Mouse (Mus musculus) NIH3T3 (cell line): ENCODE measurements at regions not wholly inside any gene's neighbourhood (a gene's known extent, or its start where the extent isn't known, plus 50 kb on each side); places are given as distances from the start of the nearest gene placed in this dataset.

Source experiments
- DNase-seq: peaks from one replicate; pipeline ENCODE4 v3.0.0-alpha.2; 2012; ENCODE audit warnings: low read depth

DNA sequence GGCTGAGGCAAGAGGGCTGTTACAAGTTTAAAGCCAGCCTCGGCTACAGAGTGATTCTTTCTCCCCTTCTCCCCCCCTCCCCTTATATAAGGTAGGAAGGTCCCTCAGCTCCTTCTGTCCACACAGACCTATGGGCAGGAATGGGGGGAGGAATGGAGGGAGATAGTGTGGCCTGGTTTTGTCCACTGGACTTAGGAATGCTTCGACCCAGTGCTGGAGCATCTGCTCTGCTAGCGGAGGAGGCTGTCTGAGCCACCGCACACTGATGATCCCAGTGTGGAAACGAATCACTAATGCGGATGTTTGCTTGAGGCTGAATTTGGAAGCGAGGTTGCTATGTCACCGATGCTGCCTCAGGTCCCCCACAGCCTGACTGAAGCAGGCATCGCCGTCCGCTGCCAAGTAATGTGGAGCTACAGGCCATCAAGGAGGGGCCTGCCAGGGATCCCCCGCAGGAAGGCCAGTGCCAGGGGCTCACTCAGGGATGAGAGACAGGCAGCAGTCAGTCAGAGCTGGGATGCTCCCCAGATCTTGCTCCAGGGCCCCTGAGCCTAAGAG is 67.1 kb upstream of the Ctnnb1 start:
- no peak for DNase-seq

DNA sequence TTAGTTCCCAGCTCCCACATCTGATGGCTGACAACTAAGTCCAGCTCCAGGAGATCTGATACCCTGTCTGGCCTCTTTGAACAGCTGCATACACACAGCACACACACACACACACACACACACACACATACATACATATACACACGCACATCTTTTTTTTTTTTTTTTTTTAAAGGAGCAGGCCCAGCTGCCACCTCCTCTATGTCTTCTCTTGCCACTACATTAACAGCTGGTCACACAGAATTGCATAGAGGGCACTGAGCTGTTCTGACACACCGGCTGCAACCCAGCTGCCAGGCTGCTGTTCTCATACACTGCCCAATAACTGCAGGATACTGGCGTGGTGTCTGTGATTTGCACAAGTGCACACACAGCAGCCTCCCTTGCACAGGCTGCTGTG is 64.6 kb upstream of the Ctnnb1 start:
- no peak for DNase-seq

DNA sequence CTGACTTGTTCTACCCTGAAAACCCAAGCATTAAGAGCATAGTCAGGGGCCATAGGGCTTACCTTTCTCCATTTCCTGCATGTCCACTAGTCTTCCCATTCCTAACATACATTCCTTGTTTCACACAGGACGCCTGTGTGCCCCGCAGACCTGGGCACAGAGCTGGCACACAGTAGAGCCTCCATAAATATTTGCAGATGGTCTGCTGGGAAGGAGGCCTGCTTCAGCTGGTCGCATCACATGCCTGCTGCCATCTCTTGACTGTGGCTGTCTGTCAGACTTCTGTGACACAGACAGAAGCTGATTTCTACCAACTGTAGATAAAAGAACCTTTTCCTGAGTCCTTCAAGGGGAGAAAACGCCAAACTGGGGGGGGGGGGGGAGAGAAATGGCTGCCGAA is 62.8 kb upstream of the Ctnnb1 start:
- peak; percentile 7 for DNase-seq

DNA sequence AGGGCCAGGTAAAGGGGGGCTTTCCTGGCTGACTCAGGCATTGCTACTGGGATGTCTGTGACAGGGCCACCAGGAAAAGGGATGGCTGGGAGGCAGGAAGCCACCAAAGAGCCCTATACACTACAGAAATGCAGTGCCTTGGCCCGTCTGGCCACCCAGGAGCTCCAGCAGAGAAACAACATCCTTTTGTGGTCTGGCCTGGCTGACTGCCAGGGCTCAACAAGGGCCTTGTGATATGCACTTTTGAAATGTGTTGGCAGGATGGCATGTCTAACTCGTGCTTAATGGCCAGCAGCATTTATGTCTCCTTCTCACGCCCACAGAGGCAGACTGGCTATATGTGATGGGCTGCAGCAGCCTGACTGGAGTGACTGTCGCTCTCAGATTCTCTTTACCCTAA is 62.3 kb upstream of the Ctnnb1 start:
- peak; percentile 94 for DNase-seq

DNA sequence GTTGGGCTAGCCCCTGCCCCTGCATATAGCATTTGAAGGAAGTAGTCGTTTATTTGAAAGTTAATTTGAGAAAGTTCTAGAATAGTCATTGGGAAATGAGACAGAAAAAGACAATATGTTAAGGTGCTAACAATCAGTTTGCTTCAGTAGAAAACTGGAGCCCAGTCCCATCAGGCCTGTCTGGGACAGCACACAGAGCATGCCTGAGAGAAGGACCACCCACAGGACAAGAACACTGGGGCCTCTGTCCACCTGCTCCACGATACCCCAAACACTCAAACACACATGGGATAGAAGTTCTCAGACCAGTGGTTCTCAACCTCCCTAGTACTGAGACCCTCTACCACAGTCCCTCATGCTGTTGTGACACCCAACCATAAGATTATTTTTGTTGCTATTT is 61.2 kb upstream of the Ctnnb1 start:
- DNase-seq: no peak

DNA sequence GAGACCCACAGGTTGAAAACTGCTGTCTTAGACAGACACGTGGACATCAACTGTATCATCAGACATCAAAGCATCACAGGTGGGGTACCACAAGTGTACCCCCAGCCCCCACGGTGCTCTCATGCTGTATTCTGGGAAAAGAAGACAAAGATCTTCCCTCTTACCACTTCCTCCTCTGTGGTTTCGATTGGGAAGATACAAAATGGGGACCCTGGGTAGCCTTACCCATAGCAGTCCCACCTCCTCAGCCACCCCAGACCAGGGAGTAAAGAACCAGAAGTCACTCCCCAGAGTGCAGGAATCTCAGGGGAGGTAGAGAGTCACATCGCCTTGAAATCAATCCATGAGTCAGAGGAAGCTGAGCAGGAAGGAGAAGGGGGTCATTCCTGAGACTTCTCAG is 60.7 kb upstream of the Ctnnb1 start:
- no peak for DNase-seq

DNA sequence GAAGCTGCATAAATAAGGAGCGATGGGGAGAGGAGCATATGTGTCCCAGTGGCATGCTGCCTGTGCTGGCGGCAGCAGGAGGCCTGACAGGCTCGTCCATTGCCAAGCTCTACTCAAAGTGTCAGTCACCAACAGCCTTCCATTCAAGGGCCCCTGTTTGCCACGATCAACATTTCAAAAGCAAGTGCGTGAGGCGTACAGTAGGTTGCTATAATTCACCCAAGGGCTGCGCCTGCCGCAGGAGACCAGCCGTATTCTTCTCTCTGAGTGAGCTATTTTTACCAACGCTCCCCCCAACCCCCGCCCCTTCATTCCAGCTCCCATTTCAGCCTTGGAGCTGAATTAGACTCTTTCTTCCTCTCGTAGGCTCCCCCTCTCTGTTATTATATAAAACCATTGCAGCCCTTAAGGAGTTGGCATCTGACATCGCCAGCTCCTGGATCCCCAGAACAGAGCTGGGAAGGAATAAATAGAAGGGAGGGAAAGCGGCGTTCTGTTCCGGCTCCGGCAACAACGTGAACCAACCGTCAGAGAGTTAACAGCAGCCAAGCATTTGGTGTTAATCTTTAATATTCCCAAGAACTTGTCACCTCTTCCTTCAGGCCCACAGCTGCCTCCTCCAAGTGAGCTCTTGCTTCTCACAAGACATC is 59.5 kb upstream of the Ctnnb1 start:
- no peak for DNase-seq

DNA sequence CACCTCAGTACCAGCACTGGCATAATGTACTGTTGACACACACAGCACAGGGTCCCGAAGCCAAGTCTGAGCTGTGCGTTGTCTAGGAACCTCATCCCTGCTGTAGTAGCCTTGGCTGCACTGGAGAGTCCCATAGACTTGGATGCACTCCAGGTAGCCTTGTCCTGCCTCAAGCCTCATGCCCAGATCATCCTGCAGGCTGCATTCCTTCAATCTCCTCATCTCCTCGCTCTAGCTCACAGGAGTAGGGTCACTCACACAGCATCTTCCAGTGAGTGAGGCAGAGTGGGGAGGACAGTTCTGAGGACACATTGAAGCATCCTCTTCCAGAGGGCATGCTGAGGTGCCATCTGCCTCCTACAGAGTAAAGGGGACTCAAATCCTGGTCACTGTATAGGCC is 55.7 kb upstream of the Ctnnb1 start:
- DNase-seq: no peak

DNA sequence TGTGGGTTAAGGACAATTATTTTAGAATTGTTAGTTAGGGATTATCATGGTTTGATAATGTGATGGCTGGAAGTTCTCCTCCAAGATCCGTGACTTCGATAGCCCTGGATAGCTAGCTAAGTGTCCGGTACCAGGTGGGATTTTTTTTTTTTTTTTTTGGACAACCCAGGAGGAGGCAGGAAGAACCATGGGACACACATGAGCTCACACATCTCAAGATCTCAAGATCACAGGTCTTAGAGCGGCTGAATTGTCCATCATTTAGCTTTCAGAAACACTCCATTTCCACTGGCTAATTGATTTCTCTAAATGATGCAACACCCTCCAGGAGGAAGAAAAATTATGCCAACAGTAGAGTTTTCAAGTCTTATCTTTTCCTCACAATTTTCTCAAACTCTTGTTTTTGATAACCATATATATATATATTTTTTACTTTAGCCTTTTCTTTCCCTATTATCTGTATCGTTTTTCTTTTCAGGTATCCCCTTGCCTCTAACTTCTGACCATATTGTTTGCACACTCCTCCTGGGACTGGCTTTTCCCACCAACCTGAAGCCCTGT is 54.5 kb upstream of the Ctnnb1 start:
- no peak for DNase-seq

DNA sequence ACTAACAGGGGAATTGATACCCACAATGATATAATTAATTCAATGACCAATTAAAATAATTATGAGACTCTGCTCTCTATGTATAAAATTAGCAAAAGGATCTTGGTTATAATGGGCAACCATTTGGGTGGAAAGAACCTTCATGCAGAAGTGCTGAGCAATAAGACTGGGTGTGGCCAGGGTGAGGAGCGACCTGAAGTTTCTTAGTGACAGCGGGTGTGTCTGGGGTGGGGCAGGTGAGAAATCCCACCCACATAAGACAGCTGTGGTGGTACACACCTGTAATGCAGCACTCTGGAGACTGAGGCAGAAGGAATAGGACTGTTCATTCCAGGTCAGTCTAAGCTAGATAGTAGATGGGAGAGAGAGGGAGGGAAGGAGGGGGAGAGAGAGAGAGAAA is 51.9 kb upstream of the Ctnnb1 start:
- DNase-seq: no peak
